Mouse (Mus musculus): ENCODE data around the gene Arid5b.

GRCm38 (mm10) chr10:68281076-68281774 is 2.7 kb upstream of the Arid5b start:
- no peak for TF ChIP-seq EP300 (IDR thresholded peaks at IDR 0.05; ENCODE audit: low read depth)
- TF ChIP-seq CTCF (IDR thresholded peaks at IDR 0.05; ENCODE audit: low read depth) = no peak

All from liver, postnatal 0 days (tissue).